Mouse (Mus musculus) B cell, adult 62 days (primary cell): ENCODE results near the gene Vmn2r69. TPM values are rescaled to one million over a fixed set of nuclear protein-coding genes. Genes with fewer than 3 reads are reported as not detected.

Experiments used
- total RNA-seq: library from RNA; stranded (reverse); gene quantifications from 4 replicates; pipeline ENCODE4 v1.2.4, GENCODE M21; 2023

Gene Vmn2r69
- total RNA-seq = not detected in 4 replicates

GRCm38 (mm10) chr7:85415820-85416219 lies at the start of gene Vmn2r69:
Gene Vmn2r69 (minus strand): TSS chr7:85415920.

Other genes with a start within 250 kb of the Vmn2r69 start
- not detected in 4 replicates for gene Vmn2r68, start 178.1 kb downstream of the Vmn2r69 start, total RNA-seq
- not detected in 4 replicates for gene Vmn2r71, start 147.2 kb upstream of the Vmn2r69 start, total RNA-seq
- not detected in 4 replicates for gene Vmn2r70, start 153.3 kb upstream of the Vmn2r69 start, total RNA-seq